ENCODE assay signal across 9 mouse cellular contexts in the genomic region with DNA sequence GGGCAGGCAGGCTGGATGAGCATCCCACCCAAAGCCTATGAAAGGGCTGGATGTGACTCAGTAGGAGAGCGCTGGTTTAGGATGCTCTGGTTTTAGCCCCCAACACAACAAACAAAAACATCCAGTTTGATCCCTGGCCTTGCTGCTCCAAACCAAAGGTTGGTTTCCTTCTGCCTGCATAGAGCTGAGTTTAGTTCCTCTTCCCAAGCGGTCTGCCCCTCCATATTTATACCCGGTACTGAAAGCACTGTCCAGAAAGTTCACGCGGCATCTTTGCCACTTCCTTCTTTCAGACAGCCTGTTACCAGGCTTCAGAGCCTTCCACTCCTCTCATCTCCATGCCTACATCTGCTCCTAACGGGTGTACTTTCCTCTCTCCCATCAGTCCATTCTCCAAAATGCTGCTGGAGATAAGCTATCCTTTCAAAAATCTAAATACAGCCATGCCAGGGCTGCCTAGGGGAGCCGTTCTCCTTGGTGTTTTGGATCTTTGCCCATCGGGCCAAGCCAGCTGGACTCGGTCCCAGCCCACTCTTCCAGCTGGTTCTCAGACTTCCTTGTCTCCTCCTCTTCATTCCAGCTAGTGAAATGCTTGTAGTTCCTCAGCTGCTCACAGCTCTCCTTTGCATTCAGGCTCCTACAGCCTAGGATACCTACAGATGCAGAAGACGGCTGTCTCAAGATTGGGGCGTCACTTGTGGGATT. TPM values are rescaled to one million over a fixed set of nuclear protein-coding genes. Genes with fewer than 3 reads are reported as not detected.
DNase-seq lines count a peak whose midpoint lies in the region; ATAC-seq lines count a peak whose summit lies in the region.
"Had no signal": no experiment of that assay in that cellular context is flagged by ENCODE, and none has a peak within 500 bp of the region (broad histone marks: within the 10 kb centered on the region; RNA-seq: fewer than 3 reads in every experiment).

No protein-coding gene starts in this region.

- ATAC-seq in hindbrain, embryonic 14.5 days (ENCODE audit: low FRiP score) = no peak
- ATAC-seq in hindbrain, embryonic 11.5 days (ENCODE audit: low FRiP score) = no peak
- no peak for ATAC-seq in limb, embryonic 15.5 days (ENCODE audit: insufficient number of reproducible peaks, low FRiP score, low TSS enrichment, low read depth)

- no peak overlapping the region for H3K4me3 ChIP-seq in hindbrain, embryonic 14.5 days (replicated peaks; ENCODE audit: low read length)
- no peak overlapping the region for H3K4me3 ChIP-seq in hindbrain, embryonic 11.5 days (ENCODE audit: low read depth, low read length)
- H3K4me3 ChIP-seq in limb, embryonic 15.5 days = no peak overlapping the region

- H3K27me3 ChIP-seq in hindbrain, embryonic 14.5 days (ENCODE audit: control insufficient read depth, insufficient read depth, low read length) = no peaks in the 10 kb centered on the region
- H3K27me3 ChIP-seq in hindbrain, embryonic 11.5 days (ENCODE audit: control insufficient read depth, insufficient read depth, low read length) = no peaks in the 10 kb centered on the region
- H3K27me3 ChIP-seq in limb, embryonic 15.5 days = no peaks in the 10 kb centered on the region

- H3K4me2 ChIP-seq in hindbrain, embryonic 14.5 days (replicated peaks) = no peak overlapping the region
- no peak overlapping the region for H3K4me2 ChIP-seq in hindbrain, embryonic 11.5 days (replicated peaks; ENCODE audit: low read depth, low read length)
- no peak overlapping the region for H3K4me2 ChIP-seq in limb, embryonic 15.5 days

- no peak overlapping the region for H3K27ac ChIP-seq in hindbrain, embryonic 14.5 days
- H3K27ac ChIP-seq in hindbrain, embryonic 11.5 days (ENCODE audit: low read depth, low read length) = no peak overlapping the region
- peak overlapping the region; percentile 5; the same call in 1 of the 2 replicates for H3K27ac ChIP-seq in limb, embryonic 15.5 days

- no peaks in the 10 kb centered on the region for H3K9me3 ChIP-seq in hindbrain, embryonic 14.5 days (ENCODE audit: control insufficient read depth, low read length)
- H3K9me3 ChIP-seq in hindbrain, embryonic 11.5 days (ENCODE audit: control insufficient read depth, low read length) = no peaks in the 10 kb centered on the region
- no peaks in the 10 kb centered on the region for H3K9me3 ChIP-seq in limb, embryonic 15.5 days
- H3K9me3 ChIP-seq: G1E had no signal

- 70% methylated on average over 11 of the region's 11 CpGs for WGBS in hindbrain, embryonic 14.5 days
- WGBS in hindbrain, embryonic 11.5 days = 86% methylated on average over 11 of the region's 11 CpGs
- 61% methylated on average over 11 of the region's 11 CpGs for WGBS in limb, embryonic 15.5 days

- peaks cover 6% of the 10 kb centered on the region for H3K4me1 ChIP-seq in hindbrain, embryonic 14.5 days (replicated peaks; ENCODE audit: control insufficient read depth, insufficient read depth, low read length)
- no peaks in the 10 kb centered on the region for H3K4me1 ChIP-seq in hindbrain, embryonic 11.5 days (replicated peaks; ENCODE audit: control insufficient read depth, insufficient read depth, low read length)
- H3K4me1 ChIP-seq in limb, embryonic 15.5 days = peaks cover 21% of the 10 kb centered on the region

- peak; percentile 62 for DNase-seq in hindbrain, embryonic 14.5 days (ENCODE audit: low spot score)
- no peak for DNase-seq in hindbrain, embryonic 11.5 days (ENCODE audit: low spot score)
- peak; percentile 71 for DNase-seq in adrenal gland, postnatal 25 days
- peak; percentile 42 to 52 for DNase-seq in frontal cortex, postnatal 25 days (ENCODE audit: low spot score in 2 of 2)
- DNase-seq in kidney, adult 18-20 months = peak; percentile 82
- peak; percentile 70 for DNase-seq in ovary, postnatal 36 days (ENCODE audit: low spot score)
- no peak for DNase-seq in thymus, postnatal 36 days

- H3K9ac ChIP-seq in hindbrain, embryonic 14.5 days = no peak overlapping the region
- no peak overlapping the region for H3K9ac ChIP-seq in hindbrain, embryonic 11.5 days (ENCODE audit: low read depth, low read length)
- H3K9ac ChIP-seq in limb, embryonic 15.5 days = no peak overlapping the region

- H3K36me3 ChIP-seq in hindbrain, embryonic 14.5 days (replicated peaks; ENCODE audit: control insufficient read depth, insufficient read depth) = no peaks in the 10 kb centered on the region
- H3K36me3 ChIP-seq in hindbrain, embryonic 11.5 days (ENCODE audit: control insufficient read depth, insufficient read depth, low read length) = no peaks in the 10 kb centered on the region
- H3K36me3 ChIP-seq in limb, embryonic 15.5 days = no peaks in the 10 kb centered on the region
- H3K36me3 ChIP-seq: G1E had no signal

RNA-seq across cellular contexts. Expression of a gene that starts 5.0 kb away (rescaled TPM):
- polyA plus RNA-seq in hindbrain, embryonic 14.5 days (2014; fragmentation: Nextera tagmentation; extraction: Ambion mirVana) = 6.1 and 7.7 TPM in 2 replicates
- polyA plus RNA-seq in hindbrain, embryonic 11.5 days (2014; fragmentation: Nextera tagmentation; extraction: Ambion mirVana) = 3.2 and 3.6 TPM in 2 replicates
- 38.4 and 46.1 TPM in 2 replicates for total RNA-seq in adrenal gland, postnatal 25 days (2021)
- 3.5 and 4.8 TPM in 2 replicates for polyA plus RNA-seq in limb, embryonic 15.5 days (2015; fragmentation: Nextera tagmentation; extraction: Ambion mirVana)

Comparison
In these comparisons a context has a peak if more than half of its experiments do, and no peak if none do; other contexts are left out.
1. DNase-seq: peak in hindbrain, embryonic 14.5 days (single experiment), adrenal gland, postnatal 25 days (single experiment), frontal cortex, postnatal 25 days (2 of 2), kidney, adult 18-20 months (single experiment) and ovary, postnatal 36 days (single experiment); none in hindbrain, embryonic 11.5 days (single experiment) and thymus, postnatal 36 days (0 of 2).